Mouse (Mus musculus) layer of hippocampus, adult 18-20 months (tissue): ENCODE measurements at regions not wholly inside any gene's neighbourhood (a gene's known extent, or its start where the extent isn't known, plus 50 kb on each side); places are given as distances from the start of the nearest gene placed in this dataset.
A peak's percentile ranks its signal among the peaks of the same experiment; 100 is the strongest.

Experiments used
- DNase-seq, 2 experiments: peaks; one replicate each; pipeline ENCODE4 v3.0.0; 2022; ENCODE audit warnings: low spot score in 2 of 2

- no peak for DNase-seq
Measured at GRCm38 (mm10) chr10:54601993-54602392, 525.6 kb upstream of the Man1a start.

DNA sequence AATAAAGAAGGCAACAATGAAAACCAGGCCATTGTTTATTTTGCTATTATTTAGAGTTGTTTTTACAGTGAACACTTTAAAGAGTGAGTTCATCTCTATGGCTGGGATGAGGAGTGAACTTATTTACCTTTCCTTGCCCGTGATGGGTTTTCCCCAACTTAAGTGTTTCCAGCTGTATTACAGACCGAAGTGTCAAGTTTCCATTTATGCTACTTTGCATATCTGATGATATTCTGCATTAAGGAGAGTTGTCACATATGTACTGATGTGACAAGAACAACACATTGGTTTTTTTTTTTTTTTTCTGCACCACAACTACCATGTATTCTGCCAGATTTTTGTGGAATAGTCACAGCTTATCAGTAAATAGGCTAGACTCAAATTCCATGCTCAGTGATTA is 518.7 kb upstream of the Man1a start:
- no peak for DNase-seq

DNA sequence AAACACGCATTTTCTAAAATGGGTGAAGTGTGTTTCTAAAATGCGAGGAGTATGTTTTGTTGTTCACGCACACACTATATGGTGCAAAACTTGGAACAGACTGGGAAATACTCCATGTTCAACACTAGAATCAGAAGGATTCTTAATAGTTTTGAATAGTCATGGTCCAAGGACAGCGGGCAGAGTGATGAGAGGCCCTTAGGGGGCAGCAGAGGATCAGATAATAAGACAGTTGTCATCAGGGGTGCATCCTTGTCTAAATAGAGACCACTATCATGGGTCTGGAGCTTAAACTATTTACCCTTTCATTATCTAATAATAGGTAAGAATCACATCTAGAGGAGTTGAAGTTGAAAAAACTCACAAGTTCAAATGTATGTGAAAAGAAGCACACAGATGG is 482.2 kb upstream of the Man1a start:
- DNase-seq: no peak

DNA sequence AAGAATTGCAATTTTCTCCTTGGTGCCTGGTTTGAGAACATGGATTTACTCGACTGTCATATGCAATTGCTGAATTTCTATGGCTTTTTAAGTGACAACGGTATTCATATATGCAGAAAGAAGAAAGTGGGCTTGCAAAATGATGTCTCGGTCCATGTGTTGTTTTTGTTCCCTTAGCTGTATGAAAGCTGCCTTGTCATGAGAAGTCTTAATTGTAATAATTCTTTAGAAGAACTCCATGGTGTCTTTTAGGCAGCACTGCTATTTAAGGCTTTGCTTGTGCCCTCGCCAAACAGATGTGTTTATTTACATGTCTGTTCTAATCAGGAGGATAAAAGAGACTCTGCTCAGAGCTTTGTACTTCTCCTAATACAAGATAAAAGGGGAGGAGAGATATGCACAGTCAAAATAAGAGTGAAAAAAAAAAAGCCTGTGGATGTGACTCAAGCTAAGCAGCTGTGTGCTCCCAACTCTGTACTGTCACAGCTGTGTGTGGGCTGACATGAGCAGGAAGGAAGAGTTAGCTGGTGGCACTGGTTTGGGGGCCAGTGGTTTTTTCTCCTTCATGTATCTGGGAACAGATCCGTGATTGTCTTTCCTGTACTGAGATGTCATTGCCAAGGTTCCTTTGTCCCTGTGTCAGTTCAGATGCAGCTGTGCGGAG is 475.5 kb upstream of the Man1a start:
- peak in 1 of 2 experiments; percentile 48 for DNase-seq

DNA sequence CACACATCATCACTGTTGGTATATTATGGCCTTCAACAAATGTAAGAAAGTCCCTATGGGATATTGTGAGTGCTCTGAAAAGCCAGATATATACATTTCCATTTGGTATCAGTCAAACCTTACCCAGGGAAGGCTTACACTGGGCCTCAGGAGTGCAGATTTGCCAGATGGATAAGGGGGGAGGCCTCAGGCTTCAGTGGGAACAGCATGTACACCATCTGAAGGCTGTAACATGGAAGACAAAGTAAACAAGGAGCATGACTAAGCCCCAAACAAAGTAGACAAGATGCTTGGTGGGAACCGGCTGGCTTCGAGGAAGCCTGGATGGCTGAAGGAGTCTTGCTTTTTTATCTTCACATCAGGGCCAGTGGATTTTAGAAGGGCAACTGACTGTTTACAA is 474.3 kb upstream of the Man1a start:
- no peak for DNase-seq

GRCm38 (mm10) chr10:54548977-54549376 is 472.6 kb upstream of the Man1a start:
- peak; percentile 42 to 73 for DNase-seq

DNA sequence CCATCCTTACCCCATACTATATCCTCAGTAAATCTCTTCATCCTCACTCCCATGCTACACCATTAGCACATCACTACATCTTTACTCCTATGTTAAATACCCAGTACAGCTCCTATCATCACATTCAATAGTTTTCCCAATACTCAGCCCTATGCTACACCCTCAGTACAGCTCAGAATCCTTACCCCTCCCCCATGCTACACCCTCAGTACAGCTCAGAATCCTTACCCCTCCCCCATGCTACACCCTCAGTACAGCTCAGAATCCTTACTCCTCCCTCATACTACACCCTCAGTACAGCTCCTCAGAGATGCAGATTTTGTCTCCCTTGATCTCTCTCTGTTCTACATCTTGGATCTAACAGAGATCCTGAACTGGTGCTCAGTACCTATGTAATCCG is 472.1 kb upstream of the Man1a start:
- DNase-seq: no peak

GRCm38 (mm10) chr10:54532581-54532980 is 456.2 kb upstream of the Man1a start:
- no peak for DNase-seq

DNA sequence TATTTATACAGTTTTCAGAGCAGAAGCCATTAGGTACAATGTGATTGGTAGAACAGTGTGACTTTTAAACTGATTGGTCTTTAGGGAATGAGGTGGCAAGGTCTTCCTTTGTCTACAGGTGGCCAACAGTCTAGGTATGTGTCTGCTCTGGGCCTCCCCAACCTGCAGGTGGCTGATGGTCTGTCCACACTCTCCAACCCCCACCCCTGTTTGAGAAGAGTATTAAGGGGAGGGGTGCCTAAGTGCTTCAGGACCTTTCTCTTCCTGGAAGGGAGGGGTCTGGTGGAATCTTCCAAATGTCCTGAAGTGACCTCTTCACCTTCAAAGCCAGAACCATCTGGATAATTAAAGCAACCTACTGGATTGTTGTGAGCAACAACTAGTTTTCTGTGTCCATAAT is 434.4 kb upstream of the Man1a start:
- DNase-seq: no peak

DNA sequence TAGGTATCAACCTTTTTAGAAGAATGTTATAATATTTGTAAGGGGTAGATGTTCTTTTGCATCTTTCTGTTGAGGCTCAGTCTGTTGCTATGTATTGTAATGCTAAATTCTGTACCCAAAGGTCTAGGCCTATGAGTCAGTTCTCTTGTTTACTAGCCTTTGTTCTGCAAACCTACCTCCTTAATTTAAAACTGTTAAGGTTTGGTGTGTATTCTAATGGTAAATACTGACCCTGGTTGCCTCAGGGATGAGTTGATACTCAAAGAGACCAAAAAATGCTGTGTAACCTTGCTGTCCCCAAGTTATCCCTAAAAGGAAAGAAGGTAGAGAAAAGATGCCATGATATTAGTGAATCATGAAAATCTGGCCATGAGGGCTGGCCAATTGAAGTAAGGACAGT is 433.4 kb upstream of the Man1a start:
- DNase-seq: no peak
